Mouse (Mus musculus) megakaryocyte-erythroid progenitor cell, adult 5-6 weeks (primary cell): ENCODE data around the gene Syt3. TPM values are rescaled to one million over a fixed set of nuclear protein-coding genes. Genes with fewer than 3 reads are reported as not detected.

Experiments
- ATAC-seq: replicated peaks from 2 replicates; pipeline ENCODE4 v1.8.0; 2016; ENCODE audit warnings: mild to moderate bottlenecking, inconsistent platforms; ENCODE audit not compliant: severe bottlenecking, poor library complexity, low FRiP score, low TSS enrichment
- total RNA-seq, 2 experiments: library from RNA; stranded (forward) in 1 of 2; stranded (reverse) in 1 of 2; fragments of 200-1000, 215-1000 nt in 1 of 2; fragments of >200 nt in 1 of 2; fragmentation: Nextera tagmentation in 1 of 2; gene quantifications; 2 replicates each; pipeline ENCODE4 v1.2.3; 2014 to 2017

The Syt3 gene
- total RNA-seq, 2 experiments from 2014 or later = 0.61 TPM; not detected in 1

DNA sequence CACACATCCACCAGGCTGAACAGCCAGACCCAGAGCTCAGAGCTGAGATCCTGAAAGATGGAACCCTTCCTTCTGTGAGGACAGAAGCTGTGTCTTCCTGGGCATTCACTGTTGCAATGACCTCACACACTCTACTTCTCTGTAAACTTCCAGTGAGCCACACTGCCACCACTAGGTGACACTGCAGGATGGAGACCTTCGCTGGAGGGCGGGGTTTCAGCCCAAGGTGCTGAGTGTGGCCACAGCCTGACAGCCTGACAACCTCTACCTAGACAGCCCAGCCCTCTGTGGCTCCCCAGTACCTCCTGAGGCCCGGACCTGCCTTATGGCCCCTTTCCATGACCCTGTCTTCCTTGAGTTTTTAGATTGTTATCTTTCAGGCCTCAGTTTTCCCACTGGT is 14.7 kb downstream of the Syt3 start:
- peak; percentile 85 for ATAC-seq

DNA sequence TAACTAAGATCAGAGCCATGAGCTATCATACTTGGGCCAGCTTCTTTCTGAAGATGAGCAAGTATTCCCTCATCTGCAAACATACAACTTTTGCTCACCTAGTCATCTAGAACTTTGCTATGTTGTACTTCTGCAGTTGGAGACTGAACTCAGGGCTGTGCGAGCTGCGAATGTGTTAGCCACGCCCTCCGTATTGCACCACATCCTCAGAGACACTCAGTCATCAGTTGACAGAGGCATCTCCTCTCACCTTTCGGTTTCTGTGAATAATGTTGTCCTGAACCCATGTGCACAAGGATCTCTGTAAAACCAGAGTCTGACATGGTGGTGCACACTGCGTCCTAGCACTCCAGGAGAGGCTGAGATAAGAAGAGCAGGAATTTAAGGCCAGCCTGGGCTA is 17.8 kb downstream of the Syt3 start:
- ATAC-seq = no peak

DNA sequence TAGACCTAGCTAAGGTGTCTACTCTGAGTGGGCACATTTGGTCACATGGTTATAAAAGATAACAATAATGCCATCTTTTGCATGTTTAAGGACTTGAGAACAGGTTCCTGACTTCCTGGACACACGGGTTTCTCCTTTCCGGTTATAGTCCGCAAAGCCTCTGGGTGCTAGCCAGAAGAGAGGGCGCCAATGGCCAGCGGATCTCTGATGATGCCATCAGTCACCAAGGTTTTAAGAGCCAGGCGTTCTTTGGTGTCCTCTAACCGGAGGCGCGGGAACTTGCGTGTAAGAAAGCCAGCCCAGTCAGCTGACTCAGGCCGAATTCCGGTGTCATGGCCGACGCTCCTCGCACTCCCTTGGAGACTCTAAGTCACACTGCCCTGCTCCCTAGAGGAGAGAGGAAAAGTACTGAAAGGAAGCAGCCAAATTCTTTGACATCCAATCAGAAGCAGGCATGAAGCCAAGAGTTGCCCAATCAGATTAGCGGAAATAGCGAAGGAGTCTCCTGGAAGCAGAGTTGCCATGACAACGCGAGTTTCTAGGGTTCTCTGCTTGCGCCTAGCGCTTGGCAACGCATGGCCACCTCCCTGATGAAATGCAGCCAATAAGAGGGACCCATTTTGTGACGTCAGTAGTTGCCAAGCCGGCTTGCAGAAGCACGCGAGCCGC is 21.6 kb downstream of the Syt3 start:
- peak; percentile 74 for ATAC-seq

DNA sequence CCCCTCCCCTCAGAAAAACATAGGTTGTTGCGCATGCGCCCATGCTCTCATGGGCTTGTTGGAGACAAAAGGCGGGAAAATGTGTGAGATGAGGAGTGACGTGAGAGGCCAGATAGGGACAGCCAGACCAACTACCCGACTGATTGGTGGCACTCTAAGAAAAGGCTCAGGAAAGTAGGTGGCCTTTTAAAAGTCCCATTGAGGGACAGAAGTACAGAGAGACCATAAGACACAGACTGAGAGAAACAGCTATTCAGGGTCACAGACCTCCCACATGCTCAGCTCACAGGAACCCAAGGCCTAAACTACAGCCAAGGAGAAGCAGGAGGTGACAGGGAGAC is 22.1 kb downstream of the Syt3 start:
- no peak for ATAC-seq

DNA sequence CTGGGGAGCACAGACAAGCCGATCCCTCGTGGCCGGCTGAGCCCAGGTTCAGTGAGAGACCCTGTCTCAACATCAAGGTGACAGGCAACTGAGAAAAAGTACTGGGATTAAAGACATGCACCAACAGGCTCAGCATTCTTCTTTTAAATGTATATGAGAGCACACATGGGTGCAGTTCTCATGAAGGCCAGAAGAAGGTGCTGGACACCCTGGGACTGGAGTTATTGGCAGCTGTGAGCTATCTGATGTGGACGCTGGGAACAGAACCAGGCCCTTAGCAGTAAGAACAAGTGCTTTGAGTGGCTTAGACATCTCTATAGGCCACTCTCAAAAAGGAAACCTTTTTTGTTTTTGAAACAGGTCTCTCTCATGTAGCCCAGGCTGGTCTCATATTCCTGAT is 27.2 kb downstream of the Syt3 start:
- no peak for ATAC-seq

DNA sequence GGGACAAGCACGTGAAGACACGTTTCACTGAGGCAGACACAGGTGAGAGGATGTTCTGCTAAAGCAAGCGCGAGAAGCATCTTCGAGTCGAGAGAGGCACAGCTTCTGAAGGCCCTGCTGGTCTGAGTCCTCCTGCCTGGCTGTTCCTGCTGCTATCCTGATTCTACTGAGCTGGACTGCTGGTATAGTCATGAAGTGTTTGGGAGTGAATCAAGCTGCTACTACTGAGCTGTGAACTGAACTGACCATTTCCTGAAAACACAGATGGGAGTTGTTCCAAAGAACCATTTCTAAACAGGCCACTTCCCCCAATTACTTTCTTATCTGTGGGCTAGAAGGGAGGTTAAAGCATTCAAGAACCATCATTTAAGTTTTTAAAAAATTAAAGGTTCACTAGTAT is 29.4 kb downstream of the Syt3 start:
- ATAC-seq = no peak

DNA sequence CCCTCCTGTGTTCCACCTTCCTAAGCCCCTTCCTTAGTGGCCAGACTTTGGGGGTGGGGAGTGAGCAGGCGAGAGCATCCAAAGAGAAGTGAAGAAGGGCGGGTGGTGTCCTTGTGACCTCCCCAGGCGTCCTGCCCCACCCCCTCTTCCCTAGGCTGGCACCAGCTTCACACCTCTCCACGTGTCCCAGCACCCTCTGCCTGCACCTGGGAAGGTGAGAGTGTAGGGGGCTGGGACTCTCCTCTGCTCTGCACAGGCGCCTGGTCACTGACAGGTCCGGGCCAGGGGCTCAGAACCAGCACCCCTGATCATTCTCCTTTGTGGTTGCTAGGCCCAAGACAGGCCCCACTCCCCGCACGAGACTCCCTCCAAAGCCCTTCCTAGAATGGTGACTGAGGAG is 43.8 kb downstream of the Syt3 start:
- ATAC-seq = no peak

DNA sequence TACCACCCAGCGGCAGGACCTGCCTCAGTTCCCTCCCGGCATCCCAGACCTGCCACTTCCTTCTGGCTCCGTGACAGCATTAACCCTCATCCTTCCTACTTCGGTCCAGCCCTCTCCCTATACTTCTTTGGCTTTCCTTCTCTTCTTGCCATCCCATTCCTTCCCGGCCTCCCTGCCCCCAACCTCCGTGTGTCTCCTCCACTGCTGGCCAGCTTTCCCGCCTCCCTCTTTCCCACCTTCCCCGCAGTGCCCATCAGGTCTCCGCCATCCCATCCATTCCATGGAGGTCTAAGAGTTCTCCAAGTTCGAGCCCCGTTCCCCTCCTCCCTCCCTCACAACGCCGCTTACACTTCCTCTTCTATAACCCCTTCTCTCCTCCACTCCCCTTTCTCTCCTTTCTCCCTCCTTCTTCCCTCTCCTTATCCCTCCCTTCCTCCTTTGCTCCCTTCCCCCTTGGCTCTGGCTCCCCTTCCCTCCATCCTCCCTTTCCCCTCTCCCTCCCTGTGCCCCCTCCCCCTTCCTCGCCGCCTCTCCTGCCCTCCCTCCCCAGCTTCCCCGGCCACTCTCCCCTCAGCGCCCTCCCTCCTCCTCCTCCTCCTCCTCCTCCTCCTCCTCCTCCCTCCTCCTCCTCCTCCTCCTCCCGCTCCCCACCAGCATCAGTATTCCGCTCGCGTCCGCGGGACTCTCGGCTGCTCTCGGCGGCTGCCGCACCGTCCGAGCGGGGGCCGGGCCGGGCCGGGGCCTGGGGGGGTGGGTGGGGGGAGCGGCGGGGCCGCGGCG is 44.5 kb downstream of the Syt3 start:
- no peak for ATAC-seq

DNA sequence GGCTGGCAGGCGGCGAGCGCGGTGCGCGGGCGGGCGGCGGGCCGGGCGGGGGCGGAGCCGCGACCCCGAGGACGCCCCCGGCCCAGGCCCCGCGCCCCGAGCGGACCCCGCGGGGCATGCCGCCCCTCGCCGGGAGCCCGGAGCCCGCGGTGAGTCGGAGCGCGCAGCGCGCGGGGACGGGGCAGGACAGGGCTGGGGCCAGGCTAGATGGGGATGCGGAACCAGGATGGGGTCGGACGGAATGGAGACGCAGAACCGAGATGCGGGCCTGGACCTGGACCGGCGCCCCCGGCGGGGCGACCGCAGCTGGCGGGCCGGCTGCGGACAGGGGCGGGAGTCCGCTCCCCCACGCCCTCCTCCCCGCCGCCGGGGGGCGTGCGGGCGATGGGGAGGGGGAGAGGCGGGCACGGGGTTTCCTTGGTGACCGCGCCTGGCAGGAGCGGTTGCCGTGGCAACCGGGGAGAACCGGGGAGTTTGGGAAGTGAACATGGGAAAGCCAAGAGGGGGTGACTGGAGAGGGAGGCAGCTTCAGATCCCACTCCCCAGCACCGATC is 45.1 kb downstream of the Syt3 start, which contains the start of gene Lrrc4b:
TSS of gene Lrrc4b (plus strand) at position 51 of the 554 bp plus-strand sequence.
- ATAC-seq = no peak

DNA sequence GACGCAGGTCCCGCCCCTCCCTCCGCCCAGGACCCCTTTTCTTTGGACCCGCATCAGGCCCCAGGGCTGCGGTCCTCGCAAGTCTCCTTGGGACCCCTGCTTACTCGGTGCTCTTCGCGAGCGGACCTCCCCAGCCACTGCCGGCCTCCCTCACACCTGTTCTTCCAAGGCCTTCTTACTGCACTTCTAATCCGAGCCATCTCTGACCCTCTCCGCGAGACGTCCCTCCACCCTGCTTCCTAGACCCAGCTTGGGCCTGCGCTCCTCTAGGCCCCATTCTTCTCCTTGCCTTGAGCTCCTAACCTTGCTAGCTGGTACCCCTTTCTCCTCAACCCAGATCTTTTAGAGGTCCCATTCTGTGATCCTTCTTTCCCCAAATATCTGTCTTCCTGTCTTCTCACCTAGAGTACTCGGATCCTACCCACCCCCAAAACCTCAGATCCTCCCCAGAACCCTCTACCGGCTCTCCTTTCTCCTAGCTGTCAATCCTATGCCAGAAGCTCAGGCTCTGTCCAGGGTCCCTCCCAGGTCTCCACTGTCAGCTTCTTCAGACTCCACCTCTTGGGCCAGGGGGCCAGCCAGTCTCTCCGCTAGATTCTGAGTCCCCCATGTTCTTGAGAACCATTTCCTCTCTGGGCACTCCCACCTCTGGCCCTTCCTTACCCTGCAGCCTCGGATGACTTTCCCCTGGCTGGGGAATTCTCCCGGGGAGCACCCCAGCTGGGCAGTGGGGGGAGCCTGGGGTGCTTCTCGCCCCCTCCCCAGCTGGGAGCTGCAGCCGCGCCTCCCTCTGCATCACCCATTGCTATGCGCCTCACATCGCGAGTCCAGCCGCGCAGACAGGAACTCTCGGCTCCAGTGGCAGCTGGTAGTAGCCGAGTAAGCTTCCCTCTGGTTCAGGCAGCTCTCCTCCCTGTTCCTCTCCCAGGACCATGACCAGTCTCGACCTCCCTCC is 45.9 kb downstream of the Syt3 start:
- no peak for ATAC-seq

DNA sequence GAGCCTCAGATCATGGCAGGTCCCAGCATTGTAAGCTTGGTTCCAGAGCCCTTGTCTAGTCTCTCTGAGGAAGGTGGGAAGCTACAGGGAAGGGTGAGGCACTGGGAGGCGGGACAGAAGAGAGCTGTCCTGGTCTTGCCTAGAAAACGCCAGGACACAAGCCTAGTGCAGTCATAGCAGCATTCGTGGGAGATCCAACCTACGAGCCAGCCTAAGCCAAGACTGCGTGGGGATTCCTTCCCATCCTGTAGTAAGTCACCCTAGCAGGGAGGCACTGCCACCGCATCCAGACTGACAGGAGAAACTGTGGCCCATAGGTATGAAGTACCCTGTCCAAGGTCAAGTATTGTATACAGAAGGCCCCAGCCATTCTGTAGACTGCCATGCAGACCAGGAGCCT is 48.6 kb downstream of the Syt3 start:
- ATAC-seq = no peak

DNA sequence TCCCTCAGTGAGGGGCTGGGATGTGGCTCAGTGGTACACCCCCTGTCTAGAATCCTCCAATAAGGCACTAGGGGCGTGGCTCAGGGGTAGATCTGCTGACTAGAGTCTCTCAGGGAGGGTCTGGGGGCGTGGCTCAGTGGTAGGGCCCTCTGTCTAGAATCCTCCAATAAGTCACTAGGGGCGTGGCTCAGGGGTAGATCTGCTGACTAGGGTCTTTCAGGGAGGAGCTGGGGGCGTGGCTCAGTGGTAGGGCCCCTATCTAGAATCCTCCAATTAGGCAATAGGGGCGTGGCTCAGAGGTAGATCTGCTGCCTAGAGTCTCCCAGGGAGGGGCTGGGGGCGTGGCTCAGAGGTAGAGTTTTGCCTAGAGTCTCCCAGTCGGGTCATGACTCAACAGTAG is 49.5 kb downstream of the Syt3 start:
- ATAC-seq = peak; percentile 37

DNA sequence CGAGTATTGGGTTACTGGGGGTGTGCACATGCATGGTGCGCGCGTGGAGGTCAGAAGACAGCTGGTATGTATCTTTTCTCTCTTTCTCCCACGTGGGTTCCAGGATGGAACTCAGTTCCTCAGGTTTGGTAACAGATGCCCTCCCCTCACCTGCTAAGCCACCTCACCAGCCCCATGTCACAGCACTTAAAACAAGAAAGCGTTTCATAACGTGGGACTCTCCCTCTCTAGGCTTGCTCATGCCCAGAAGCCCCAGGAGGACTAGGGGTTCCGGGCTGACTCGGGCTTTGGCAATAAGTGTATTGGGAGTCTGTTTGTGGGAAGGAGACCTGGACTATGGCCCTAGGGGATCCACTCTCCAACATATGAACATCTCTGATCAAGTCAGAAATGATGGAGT is 50.2 kb downstream of the Syt3 start:
- no peak for ATAC-seq

DNA sequence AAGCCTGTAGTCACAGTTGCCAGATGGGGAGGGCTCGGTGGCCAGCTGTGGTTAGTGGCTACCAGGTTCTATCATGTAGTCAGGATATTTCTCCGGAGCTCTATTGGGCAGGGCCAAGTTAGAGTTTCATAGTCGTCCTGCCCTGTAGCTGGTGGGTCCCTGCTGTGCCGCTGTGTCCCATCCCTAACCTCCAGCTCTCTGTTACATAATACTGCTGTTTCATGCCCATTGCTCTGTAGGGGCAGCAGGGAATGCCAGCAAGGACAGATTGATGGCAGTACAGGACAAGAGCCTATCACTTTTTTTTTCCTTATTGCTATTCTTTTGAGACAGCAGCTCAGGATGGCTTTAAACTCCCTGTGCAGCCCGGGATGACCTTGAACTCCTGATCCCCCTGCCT is 51.9 kb downstream of the Syt3 start:
- no peak for ATAC-seq

DNA sequence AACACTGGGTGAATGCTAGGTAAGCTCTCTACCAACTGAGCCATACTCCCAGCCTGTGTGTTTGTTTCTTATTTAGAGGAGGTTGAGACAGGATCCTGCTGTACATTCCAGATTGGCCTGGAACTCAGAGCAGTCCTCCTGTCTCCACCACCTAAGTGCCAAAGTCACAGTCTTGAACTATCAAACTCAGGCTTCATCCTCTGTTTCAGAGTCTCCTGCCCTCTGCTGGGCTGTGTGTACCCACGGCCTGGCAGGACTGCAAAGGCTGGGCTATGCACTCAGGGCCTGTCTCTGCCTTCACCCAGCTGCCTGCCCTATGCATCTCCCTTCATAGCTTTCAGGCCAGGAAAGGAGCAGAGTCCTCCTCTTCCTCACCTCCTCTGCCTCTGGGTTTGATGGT is 52.4 kb downstream of the Syt3 start:
- peak; percentile 44; the same call in 1 of the 2 replicates for ATAC-seq

DNA sequence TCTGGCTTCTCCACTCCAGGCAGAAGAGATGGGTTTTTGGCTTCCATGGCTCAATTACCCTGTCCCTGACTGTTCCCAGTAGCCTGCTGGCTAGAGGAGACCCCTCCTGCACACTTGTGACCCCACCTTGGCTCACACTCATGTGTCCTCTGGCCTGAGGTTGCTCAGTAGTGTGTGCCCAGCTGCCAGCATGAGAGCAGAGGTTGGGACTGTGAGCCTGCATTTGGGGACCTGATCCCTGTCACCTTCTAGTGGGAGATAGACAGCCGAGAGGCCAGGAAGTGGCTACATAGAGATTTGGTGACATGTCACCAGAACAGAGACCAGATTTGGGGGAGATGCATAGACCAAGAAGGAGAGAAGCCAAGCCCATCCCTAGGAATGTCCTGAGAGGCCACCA is 53.3 kb downstream of the Syt3 start:
- ATAC-seq = no peak

DNA sequence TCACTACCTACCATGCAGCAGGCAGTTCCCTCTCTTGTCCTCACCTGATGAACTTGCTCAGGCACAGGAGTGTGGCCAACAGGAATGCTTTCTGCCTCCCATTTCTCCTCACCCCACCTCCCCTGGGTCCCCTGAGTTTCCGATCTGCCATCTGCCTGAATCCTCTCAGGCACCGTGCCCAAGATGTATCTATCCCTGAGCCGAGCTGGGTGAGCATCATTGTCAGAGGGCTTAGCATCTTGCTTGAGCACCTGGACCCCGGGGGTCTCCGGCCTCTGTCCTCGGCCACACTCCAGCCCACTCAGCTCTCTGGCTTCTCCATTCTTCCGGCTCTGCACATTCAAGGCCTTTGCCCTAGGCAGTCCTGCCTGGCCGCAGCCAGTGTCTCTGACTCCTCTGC is 54.0 kb downstream of the Syt3 start:
- ATAC-seq = no peak

DNA sequence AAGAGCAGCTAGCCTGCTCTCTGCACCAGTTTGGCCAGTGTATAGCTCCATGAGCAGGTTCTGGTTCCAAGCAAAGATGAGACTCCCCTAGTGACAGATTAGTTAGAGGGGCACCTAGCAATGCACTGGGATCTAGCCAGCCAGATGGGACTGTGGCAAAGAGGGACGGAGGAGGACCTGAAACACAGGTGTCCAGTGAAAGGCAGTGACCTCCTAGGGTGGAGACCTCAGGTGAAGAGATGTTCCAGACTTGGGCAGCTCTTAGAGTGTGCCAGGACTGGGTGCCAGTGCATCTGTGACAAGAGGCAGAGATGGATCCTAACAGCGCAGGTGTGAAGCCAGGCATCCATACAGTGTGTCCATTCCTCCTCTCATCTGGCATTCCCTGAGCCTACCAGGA is 55.8 kb downstream of the Syt3 start:
- no peak for ATAC-seq

DNA sequence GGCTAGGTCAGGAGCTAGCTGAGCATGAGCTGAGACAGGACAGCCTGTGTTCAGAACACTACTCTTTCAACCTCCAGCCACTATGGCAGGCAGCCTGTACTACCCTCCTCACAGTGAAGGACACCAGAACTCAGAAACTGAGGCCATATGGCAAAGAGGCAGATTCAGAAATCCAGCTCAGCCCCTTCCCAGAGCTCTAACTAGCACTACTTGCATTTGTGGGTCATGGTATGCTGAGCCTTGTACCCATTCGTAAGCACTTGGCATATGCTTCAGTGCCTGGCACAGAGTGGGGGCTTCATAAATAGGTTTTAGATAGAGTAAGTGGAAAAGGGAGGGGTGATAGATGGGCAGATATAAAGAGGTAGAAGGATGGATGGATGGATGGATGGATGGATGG is 56.6 kb downstream of the Syt3 start:
- ATAC-seq = no peak

DNA sequence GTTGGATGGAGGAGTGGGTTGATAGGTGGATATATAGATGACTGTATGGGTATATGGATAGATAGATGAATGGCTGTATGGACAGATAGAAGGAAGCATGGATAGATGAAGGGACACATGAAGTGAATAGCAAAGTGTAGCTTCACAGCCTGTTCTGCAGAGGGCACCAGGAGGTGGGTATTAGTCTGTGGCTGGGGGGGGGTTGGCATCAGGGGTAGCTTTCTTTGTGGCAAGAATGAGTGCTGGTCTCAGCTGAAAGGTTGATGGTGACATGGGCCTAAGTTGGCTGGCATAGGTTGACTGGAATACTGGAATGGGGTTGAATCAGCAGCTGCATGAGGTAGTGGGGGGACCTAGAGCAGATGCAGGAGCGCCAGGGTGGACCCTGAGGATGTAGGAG is 57.3 kb downstream of the Syt3 start:
- no peak for ATAC-seq
